Mouse (Mus musculus): ENCODE data around the gene Podn.
"Not testable (repeated sequence)": the region's sequence is repeated elsewhere in the genome, so short reads cannot be mapped to it uniquely, and the experiment has no call there.

Podn gene

GRCm38 (mm10) chr4:108079191-108079590, 17.1 kb downstream of the Podn start:
- DNase-seq (ENCODE audit: low spot score): not testable (repeated sequence)

GRCm38 (mm10) chr4:108077224-108077955, 18.9 kb downstream of the Podn start:
- DNase-seq (ENCODE audit: low spot score): no peak

- DNase-seq (ENCODE audit: low spot score): no peak
Measured at GRCm38 (mm10) chr4:108074204-108074823, 21.9 kb downstream of the Podn start.

GRCm38 (mm10) chr4:108072086-108072485, 24.2 kb downstream of the Podn start:
- DNase-seq (ENCODE audit: low spot score): no peak

- DNase-seq (ENCODE audit: low spot score): peak; percentile 89
Measured at GRCm38 (mm10) chr4:108071235-108071901, 24.9 kb downstream of the Podn start.

DNA sequence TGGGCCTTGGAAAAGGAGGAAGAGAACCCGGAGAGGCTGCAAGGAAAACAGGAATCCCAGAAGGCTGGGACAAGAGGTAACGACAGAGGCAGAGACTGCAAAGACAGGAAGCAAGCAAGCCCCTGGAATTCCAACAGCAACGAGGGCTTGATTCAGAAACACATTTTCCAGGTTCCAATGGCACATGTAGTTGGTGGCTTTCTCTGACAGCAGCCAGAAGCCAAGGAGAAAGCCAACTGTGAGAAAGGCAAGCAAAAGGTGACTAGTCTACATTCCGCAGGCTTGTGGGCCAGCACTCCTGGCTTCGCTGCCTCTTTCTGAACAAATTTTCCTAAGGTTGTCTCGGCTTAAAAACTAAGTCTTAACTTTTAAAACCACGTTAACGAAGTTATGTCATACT, 25.5 kb downstream of the Podn start:
- peak; percentile 24 for DNase-seq (ENCODE audit: low spot score)

- no peak for DNase-seq (ENCODE audit: low spot score)
Measured at GRCm38 (mm10) chr4:108070286-108070685, 26.0 kb downstream of the Podn start.

DNA sequence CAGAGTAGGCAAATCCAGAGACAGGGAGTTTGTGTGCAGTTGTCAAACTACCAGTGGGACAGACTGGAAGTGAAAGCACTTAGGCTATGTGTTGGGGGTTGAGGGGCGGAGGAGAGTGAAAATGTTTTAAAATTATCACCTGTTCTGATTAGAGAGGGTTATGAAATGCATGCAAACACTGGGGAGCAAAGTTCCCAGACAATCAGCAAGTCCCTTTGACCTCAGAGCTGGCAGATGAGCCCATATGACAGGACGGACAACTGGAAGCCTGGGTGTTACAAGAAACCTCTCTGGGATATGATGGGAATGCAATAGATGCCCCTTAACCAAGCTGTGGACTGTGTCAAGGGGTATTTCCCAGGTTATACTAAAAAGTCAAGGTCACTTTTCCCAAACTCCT, 28.2 kb downstream of the Podn start:
- no peak for DNase-seq (ENCODE audit: low spot score)

DNA sequence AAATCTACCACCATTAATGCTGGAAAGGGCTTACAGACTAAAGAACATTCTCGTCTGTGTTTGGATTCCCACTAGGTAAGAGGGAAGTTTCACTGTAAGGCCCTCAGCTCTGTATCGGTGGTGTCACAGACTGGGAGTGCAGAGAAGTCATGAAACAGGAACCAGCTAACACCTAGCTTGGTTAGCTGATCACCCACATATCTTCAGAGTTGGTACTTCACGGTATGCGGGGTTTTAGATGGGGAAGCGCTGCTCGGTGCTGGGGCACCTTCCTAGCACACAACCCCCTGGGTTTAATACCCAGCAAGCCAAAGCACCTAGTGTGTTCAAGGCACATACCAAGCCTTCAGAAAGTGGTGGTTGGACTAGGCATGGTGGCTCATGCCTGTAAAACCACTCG, 29.0 kb downstream of the Podn start:
- DNase-seq (ENCODE audit: low spot score): no peak

DNA sequence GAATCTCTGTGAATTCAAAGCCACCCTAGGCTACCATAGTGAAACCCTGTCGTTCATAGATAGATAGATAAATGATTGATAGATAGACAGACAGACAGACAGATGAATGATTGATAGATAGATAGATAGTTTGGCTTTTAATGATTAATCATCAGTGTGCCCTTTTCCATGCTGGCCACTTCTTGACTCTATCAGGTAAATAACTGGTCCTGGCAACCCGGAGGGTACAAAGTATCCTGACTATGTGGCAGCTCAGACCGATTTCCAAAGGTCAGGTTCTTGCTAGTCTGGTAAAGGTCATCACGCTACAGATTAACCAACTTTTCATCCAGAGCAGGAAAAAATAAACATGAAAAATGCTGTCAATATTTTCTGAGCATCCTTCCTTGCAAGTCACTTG, 29.7 kb downstream of the Podn start:
- DNase-seq (ENCODE audit: low spot score): no peak

DNA sequence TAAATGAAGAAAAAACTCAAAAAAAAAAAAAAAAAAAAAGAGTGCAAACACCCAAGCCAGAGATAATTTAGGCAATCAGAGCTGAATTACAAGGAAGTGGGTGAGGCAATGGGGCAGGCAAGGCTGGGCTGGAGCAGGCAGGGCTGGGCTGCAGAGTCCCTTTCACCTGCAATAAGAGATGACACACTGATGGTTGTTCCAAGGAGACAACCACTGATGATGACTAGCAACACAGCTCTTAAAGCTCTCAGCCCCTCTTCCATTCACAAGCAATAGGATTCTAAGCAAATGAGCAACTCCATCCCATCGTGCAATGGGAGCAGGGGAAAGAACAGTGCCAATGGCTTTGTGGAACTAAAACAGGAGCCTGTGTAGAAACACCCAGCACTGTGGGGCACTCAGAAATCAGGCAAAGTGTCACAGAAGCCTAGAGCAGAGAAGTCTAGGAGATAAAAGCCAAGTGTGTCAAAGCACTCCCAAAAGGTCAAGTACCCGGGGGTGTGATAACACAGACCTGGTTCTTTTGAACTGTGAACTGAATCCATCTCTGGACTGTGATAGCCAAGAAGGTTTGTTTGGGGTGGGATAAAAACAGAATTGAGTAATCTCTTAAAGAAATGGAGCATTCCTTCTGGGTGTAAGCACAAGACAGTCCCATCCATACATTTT, 30.9 kb downstream of the Podn start:
- no peak for DNase-seq (ENCODE audit: low spot score)

DNA sequence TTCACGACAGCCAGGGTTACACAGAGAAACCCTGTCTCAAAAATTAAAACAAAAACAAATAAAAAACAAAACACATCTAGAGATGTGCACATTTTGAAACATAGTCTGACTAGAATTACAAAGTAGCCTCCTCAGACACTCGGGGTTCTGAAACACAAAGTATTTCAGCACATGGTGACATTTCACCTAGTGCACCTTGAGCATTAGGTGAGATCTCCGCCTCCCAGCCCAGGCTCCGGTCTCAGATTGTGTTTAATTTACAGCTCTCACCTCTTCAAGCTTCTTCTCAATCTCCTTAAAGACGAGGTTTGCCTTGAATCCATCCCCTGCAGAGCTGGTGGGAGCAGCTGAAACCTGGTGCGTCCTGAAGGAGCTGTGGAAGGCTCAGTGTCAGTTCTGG, 32.6 kb downstream of the Podn start:
- DNase-seq (ENCODE audit: low spot score): no peak

DNA sequence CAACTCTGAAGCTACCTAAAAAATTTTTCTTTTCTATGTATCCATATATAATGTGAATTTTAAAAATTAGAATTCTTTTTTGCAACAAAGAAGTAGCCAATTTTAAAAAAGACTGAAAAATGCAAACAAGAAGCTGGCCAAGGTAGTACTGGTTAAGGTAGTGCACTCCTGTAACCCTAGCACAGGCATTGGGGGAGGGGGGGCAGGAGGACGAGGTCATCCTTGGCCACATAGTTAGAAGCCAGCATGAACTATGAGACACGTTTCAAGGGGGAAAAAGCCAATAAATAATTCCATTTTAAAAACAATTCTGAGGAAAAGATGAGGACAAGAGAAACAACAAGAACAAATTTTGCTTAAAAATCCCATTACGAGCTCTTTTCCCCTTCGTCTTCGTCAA, 33.7 kb downstream of the Podn start:
- DNase-seq (ENCODE audit: low spot score): no peak

- DNase-seq (ENCODE audit: low spot score): no peak
Measured at GRCm38 (mm10) chr4:108060774-108061173, 35.5 kb downstream of the Podn start.

- DNase-seq (ENCODE audit: low spot score): no peak
Measured at GRCm38 (mm10) chr4:108059601-108060379, 36.5 kb downstream of the Podn start.

DNA sequence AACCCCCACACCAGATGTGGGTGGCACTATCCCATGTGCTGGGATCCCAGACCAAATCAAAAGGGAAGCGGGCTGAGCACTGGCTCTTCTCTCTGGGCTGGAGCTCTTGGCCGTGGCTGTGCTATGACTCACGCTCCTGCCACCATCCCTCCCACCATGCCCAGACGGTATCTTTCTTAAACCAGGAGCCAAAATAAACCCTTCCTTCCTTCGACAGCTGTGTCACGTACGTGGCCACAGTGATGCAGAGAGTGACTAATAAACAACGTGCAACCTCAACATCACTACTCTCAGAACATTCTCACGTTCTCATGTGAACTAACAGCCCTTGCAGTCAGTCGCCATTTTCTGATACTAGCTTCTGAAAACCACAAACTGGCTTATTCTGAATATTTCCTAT, 38.1 kb downstream of the Podn start:
- no peak for DNase-seq (ENCODE audit: low spot score)

- no peak for DNase-seq (ENCODE audit: low spot score)
Measured at GRCm38 (mm10) chr4:108057247-108057646, 39.0 kb downstream of the Podn start.

DNA sequence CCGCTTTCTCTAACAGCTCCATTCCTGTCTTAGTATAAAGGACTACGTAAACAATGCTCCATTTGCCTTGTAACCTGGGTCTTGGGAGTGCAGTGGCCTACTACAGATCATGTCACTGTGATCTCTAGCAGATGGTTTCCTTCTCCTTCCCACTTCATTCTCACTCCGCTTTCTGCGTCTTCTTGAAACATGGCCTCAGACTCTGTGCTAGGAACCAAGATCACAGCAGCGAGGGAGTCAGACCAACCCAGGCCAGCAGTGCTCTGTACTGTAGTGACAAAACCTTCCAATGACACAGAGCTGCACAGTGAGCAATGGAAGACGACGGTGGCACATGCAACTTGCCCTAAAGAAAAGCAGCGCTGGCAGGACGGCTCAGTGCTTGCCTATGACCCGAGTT, 40.4 kb downstream of the Podn start:
- no peak for DNase-seq (ENCODE audit: low spot score)

DNA sequence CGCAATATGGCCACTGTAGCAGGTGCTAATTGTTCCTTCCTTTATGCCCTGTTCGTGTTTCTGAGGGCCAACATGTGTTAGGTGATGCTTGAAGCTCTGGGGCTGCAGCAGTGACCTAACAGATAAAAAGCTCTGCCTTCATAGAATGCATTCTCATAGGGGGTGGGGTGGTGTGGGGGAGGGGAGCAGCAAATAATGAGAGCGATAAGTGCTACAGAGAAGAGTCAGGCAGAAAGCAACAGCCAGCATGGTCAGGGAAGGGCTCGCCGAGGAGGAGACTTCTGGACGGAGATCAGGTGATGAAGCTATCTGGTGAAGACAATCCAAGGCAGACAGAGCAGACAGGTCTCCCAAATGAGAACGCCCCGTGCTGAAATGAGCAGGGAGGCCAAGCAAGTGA, 43.6 kb downstream of the Podn start:
- no peak for DNase-seq (ENCODE audit: low spot score)

DNA sequence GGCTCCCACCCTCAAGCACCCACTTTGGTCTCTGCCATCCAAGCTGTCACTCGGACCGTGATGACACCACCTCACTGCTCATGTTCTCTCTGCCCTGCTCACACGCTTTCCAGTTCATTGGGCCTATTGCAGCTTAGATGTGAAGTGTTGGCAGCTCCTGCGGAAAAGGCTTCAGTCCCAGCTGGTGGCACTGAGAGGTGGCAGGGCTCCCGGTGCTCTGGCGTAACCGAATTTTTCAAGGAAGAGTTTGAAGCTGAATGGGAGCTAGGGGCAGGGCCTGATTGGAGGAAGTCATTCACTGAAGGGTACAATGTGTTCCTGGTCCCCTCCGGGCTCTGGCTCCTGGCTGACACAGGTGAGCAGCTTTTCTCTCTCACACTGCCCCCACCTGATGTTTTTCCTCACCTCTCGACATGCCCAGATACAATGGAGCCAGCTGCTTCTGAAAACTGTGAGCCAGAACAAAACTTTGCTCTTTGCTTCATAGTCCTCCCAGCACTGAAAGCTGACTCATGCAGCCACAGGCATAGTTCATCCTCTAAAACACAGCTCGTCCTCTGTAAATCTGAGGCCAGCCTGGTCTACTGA, 44.5 kb downstream of the Podn start:
- no peak for DNase-seq (ENCODE audit: low spot score)

DNA sequence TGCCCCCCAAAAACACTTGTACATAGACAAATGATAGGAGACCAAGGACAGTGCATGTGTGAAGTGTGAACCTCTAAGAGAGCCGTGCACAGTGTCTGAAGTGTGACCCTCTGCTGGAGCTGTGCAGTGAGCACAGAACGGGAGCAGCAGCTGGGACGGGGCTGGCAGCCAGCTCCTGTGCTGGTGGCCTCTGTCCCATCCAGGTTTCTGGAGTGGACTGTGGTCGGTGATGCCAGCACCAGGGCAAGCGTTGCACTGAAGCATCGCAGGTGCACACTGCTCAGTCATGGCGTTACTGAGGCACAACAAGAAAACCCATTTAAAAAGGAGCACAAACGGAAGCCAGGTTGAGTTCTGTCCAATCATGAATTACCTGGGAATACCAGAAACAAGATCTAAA, 50.1 kb downstream of the Podn start:
- DNase-seq (ENCODE audit: low spot score): no peak

All from c-Kit-positive CD71-positive TER-119-positive erythroid progenitor cells, embryonic 14.5 days (primary cell).